ENCODE assay signal across 24 mouse cellular contexts in genomic region chr10:122119451-122119850, GRCm38 (mm10).
"Had no signal": no experiment of that assay in that cellular context is flagged by ENCODE, and none has a peak within 500 bp of the region (broad histone marks: within the 10 kb centered on the region; RNA-seq: fewer than 3 reads in every experiment).

No protein-coding gene starts in this region.

- ATAC-seq: hindbrain, embryonic 16.5 days; inflammation-experienced regulatory T-cells, adult 6 months; intestine, embryonic 16.5 days had no signal

- H3K27me3 ChIP-seq: heart, embryonic 13.5 days; heart, embryonic 15.5 days; hindbrain, embryonic 12.5 days; kidney, embryonic 15.5 days; liver, embryonic 13.5 days had no signal

- H3K36me3 ChIP-seq: heart, embryonic 13.5 days; heart, embryonic 15.5 days; hindbrain, embryonic 10.5 days; hindbrain, embryonic 12.5 days; kidney, embryonic 15.5 days; liver, embryonic 13.5 days had no signal

- DNase-seq: gastrocnemius, adult 2 months; gastrocnemius, postnatal 10 days; gastrocnemius, postnatal 25 days; heart, adult 11 months; heart, adult 2 months; heart, postnatal 14 days; heart, postnatal 36 days; kidney, adult 11 months; kidney, adult 2 months; kidney, adult 9 months; kidney, postnatal 14 days; kidney, postnatal 4 days; liver; liver, embryonic 13.5 days had no signal

- H3K9me3 ChIP-seq: heart, embryonic 15.5 days; hindbrain, embryonic 10.5 days; hindbrain, embryonic 12.5 days; kidney, embryonic 15.5 days; liver, embryonic 13.5 days had no signal

- H3K4me1 ChIP-seq: hindbrain, embryonic 12.5 days; kidney, embryonic 15.5 days; liver, embryonic 13.5 days had no signal

- H3K4me3 ChIP-seq: gastrocnemius, adult 2 months; heart, adult 2 months; heart, embryonic 13.5 days; heart, embryonic 15.5 days; hindbrain, embryonic 10.5 days; hindbrain, embryonic 12.5 days; kidney, embryonic 15.5 days; layer of hippocampus, adult 2 months; left cerebral cortex, adult 2 months; liver, embryonic 13.5 days had no signal
